Mouse (Mus musculus) Muller cell, postnatal 12 days (primary cell): ENCODE data around the gene Dvl2.
"Not testable (repeated sequence)": the region's sequence is repeated elsewhere in the genome, so short reads cannot be mapped to it uniquely, and the experiment has no call there.

Experiments
- DNase-seq: peaks from one replicate; pipeline ENCODE4 v3.0.0-alpha.2; 2015; ENCODE audit errors: inconsistent ontology term

The Dvl2 gene

GRCm38 (mm10) chr11:70010033-70010432, 9.6 kb downstream of the Dvl2 start:
- no peak for DNase-seq

- DNase-seq = no peak
These were observed 10.2 kb downstream of the Dvl2 start for GRCm38 (mm10) chr11:70010548-70010947.

DNA sequence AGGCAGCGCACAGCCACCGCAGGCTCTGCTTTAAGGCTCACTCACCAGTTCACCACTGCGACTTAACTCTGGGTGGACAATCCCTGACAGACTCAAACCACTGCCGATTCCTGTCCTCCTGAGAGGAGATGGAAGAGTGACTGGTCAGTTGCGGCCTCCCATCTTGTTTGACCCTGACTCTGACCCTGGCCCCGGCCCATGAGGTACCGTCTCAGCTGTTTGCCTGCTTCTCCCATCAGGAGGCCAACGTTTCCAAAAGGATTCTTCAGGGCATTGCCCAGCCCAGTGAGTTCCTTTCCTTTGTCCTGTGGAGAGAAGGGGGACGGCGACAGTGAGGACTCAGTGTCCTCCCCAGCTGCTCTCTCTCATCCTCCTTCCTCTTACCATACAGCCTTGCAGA, 10.6 kb downstream of the Dvl2 start:
- no peak for DNase-seq

DNA sequence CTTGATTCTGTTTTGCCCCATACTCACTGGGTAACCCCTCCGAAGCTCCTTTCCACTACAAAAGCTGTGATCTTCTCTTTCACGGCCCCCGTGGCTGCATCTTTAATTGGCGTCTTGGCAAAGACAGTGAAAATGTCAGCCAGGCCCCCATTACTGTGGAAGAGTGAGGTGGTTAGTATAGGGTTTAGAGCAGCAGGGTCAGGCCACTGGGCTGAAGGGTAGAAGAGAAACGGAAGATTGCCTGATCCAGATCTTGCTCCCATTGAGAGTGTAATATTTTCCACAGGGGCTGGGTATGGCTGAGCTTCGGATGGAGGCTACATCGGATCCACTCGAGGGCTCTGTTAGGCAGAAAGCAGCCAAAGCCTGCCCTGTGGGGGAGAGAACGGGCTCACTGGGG, 12.5 kb downstream of the Dvl2 start:
- DNase-seq = no peak

DNA sequence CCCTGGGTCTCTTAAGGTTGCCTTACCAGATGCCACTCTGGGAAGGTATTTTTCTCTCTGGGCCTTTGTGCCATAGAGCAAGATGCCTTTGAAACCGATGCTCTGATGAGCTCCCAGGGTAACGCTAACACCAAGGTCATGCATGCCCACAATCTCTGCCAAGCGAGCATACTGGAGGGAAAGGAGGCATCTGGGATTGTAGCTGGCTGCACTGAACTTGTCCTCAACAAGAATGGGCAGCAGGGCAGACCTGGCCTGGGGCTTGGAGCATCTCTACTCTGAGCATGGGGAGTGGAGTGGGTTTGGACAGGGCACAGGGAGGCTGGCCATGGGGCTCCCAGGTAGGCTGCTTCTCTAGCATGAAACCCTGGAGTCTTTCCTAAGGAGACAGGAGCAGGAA, 13.0 kb downstream of the Dvl2 start:
- DNase-seq = no peak

DNA sequence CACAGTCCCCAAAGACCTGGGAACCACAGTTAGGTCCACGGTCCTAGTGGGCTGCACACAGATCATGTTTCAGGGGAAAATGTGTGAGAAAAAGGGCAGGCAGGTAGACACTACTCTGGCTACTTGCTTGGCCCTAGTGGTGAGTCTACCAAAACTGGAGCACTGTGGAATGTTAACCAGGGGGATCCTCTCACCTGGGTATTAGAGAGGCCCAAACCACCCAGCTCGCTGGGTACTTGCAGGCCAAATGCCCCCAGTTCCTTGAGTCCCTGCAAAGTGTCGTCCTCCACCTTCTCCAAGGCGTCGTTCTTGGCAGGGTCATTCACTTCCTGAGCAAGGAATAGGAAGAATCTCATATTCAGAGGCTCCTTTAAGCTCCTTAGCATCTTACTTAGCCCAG, 13.7 kb downstream of the Dvl2 start:
- no peak for DNase-seq

DNA sequence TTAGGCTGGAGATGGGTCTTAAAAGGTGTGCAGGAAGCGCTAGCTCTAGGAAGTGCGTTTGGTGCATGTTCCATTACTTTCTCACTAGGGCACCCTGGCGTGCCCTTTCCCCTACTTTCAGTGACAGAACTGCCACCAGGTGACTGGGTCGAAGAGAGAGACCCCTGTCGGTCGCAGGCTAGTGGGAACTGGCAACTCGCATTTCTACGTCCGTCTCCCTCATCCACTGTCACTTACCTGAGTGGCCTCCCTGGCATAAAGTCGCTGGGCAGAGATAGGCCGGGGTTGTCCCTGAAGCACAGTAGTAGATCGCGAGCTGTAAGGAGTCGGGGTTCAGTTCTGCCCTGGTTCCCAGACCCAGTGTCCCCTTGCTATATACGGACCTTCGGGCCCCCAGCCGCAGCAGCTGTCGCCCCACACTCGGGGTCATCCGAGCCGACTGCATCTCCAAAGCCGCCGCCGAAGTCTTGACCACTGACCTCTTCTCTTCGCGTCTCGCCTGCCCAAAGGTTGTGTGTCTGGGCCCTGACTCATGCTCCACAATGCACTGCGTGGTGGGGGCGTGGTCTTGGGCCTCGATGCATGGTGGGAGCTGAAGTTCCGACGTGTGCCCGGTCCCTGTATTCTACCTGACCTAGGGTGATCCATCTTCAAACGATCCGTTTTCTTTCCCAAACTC, 14.6 kb downstream of the Dvl2 start, which contains the start of gene Acadvl:
Acadvl (minus strand) TSS at position 532 of the 679 bp plus-strand sequence.
- peak; percentile 91 for DNase-seq

DNA sequence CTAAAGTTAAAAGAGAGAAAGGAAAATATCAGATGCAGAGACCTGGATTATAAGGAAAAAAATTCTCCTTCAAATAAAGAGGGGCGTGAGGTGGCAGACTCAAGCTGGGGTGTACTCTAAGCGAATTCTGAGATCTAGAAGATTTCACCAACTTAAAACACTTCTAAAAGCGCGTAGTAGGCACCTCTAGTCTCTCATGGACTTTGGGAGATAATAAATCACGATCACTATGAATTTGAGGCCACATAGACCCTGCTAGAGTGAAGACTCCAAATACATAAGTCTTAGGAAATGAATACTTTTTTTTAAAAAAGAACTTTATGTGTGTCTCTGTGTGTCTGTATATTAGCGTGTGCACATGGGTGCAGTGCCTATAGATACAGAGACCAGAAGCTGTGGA, 15.3 kb downstream of the Dvl2 start:
- no peak for DNase-seq

DNA sequence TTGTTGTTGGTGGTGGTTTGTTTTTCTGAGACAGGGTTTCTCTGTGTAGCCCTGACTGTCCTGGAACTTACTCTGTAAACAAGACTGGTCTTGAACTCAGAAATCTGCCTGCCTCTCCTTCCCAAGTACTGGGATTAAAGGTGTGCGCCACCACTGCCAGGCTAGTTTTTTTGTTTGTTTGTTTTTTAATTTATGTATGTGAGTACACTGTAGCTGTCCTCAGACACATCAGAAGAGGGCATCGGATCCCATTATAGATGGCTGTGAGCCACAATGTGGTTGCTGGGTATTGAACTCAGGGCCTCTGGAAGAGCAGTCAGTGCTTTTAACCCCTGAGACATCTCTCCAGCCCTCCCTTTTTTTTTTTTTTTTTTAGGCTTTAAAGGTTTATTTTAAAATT, 15.8 kb downstream of the Dvl2 start:
- not testable (repeated sequence) for DNase-seq

DNA sequence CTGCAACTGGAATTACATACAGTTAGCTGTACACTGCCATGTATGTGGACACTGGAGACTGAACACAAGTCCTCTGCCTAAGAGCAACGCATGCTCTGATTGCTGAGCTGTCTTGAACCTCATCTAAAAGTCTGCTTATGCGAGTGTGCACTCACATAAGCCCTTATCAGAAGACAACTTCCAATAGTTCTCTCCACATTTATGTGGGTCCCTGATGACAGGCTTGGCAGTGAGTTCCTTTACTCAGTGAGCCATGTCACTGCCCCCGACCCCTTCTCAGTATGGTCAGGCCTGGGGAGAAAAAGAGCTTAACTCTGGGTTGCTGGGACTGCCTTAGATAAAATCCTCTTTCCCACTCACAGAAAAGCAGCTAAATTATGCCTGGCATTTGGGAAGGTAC, 16.3 kb downstream of the Dvl2 start, which contains the start of gene Dlg4:
Dlg4 (plus strand) TSS at position 274 of the 400 bp plus-strand sequence.
- no peak for DNase-seq

- no peak for DNase-seq
These were observed 16.9 kb downstream of the Dvl2 start for GRCm38 (mm10) chr11:70017199-70017767.

DNA sequence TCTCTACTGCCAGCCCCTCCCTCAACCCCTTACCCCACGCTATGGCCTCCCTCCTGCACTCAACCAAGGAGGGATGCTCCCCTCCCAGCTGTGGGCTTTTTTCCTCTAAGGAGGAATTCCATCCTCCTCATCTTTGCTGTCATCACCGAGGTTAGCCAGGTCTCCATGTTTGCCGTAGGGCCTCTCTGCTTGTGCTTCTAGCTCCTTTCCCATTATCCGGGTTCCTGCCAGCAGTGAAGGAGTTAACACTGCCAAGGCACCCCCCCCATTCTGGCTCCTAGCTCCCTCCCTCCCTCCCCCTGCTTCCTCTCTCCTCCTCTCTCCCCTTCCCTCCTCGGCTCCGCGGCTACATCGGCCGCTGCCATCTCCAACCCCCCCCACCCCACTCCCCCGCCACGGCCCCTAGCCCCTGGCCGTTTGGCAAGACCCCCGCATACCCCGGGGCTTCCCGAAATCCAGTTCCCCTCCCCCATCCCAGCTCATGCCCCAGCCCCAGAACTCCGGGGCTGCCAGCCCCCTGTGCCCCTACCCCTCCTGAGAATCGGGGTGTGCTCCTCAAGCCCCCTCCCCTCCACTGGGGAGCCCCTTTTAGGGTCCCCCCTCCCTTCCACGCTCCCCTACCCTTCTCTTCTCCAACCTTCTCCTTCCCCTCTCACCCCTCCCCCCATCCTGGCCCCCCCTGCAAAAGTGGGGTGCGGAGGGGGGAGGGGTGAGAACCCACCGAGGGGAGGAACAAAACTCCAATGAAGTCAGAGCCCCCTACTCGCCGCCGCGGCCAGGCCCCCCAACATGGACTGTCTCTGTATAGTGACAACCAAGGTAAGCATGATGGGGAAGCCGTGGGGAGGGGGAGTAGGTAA, 18.0 kb downstream of the Dvl2 start:
- DNase-seq = peak; percentile 73

- no peak for DNase-seq
These were observed 19.2 kb downstream of the Dvl2 start for GRCm38 (mm10) chr11:70019495-70020021.

GRCm38 (mm10) chr11:70020022-70020631, 19.7 kb downstream of the Dvl2 start:
- peak; percentile 38 for DNase-seq

DNA sequence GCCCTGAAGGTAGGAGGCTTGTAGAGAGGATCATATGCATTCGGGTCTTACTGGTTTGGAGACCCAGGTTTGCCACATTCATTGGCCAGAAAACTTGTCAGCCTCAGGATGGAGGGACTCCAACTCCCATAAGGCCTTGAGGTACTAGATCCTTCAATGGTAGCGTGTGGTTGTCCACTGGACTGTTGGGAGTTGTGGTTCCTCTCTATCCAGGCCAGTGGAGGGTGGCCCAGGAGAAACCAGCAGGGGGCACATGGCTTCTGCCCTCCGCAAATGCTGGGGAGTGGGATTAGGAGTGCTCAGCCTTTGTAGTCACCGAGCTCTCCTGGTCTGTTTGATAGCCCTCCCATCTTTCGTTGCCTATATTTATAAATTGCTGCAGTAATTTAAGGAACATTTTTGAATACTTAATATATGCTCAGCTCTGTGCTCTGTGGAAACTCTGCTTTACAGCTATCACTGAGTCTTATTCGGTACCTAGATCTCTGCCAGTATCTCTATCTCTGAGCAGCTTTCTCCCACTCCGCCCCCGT, 20.4 kb downstream of the Dvl2 start:
- DNase-seq = peak; percentile 85

DNA sequence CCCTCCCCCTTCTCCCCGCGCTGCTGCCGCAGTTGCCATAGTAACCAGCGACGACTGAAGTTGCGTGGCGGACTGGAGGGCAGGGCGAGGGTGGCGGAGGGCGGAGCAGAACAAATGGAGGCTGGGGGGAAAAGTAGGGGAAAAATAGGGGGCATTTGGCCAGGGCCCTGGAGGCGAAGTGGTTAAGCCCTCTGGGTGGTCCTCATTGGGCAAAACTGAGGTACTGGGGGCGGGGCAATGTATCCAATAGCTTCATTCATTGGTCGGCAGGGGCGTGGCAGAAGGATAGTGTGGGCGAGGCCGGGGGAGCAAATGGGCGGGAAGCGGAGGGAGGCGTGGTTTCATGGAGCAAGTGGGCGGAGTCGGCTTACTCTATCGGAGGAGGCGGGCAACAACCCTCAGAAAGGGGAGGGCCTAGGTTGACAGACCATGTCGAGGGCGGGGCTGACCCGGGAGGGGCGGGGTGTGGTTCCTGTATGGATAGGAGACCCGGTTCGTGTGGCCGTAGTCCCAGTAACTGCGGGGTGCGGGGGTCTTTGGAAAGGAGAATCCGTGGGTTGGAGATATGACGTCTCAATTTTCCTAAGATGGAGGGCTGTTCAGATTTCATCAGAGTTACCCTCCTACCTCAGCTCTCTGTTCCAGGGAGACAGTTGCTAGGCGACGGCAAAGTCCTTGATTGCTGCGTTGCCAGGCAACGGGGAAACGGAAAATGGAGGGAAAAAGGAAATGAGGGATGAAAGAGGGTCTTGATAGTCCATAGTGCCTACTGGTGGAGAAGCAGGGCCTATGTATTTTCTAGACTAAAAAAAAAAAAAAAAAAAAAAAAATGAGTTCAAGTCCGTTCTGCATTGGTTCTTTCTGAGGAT, 21.1 kb downstream of the Dvl2 start:
- DNase-seq = peak; percentile 99

DNA sequence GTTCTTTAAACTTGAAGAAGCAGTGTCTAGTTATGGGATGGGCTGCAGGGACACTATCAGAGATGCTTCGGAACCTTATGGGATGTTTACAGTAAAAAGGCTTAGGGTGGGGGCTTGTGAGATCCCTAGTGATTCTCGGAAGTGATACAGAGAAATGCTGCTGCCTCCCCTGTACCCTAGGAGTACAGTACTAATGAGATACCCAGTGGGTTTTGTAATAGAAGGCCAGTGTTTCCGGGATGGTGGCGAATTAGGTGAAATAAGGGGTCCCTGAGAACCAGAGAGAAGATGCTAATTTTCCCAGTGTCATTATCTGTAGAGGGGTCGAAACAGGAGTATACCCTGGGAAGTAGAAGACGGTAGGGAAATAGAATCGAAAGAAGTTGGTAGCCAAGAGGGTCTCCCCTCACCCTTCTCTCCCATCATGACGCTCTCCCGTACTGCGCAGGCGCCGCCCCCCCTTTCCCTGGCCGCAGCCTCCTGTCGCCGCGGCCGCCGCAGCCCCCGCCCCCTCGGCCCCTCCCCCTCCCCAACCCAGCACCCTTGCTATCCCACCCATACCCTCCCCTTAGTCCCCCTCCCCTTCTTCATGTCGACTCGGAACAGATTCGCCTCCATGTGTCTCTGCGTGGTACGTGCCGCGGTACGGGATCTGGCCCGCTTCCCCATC, 23.2 kb downstream of the Dvl2 start:
- DNase-seq = peak; percentile 52

GRCm38 (mm10) chr11:70024151-70024514, 23.7 kb downstream of the Dvl2 start:
- DNase-seq = no peak

- peak; percentile 93 for DNase-seq
These were observed 26.3 kb downstream of the Dvl2 start for GRCm38 (mm10) chr11:70026689-70027088.

GRCm38 (mm10) chr11:70027397-70027796, 27.0 kb downstream of the Dvl2 start:
- DNase-seq = peak; percentile 72
